Mouse (Mus musculus): Measurements from ENCODE around the gene Olfr578. TPM values are rescaled to one million over a fixed set of nuclear protein-coding genes. Genes with fewer than 3 reads are reported as not detected.

Olfr578 gene
- polyA plus RNA-seq (2012; rRNA removed), result not detected in 2 replicates

- H3K4me3 ChIP-seq (ENCODE audit: insufficient read depth, low read length), result no peak within 1 kb of the TSS
- no peak within 1 kb of the TSS for H3K27ac ChIP-seq (ENCODE audit: insufficient read depth, low read length)
- no peak for TF ChIP-seq CTCF (IDR thresholded peaks at IDR 0.05; ENCODE audit: extremely low read depth, insufficient read depth, low read length)
- TF ChIP-seq POLR2A (IDR thresholded peaks at IDR 0.05; ENCODE audit: extremely low read depth, insufficient read depth, low read length), result no peak
- H3K4me1 ChIP-seq (ENCODE audit: control insufficient read depth, insufficient read depth, low read length), result no peaks in the 10 kb centered on the region
These were observed at the start of gene Olfr578 for GRCm38 (mm10) chr7:102989224-102989623. Gene Olfr578 (minus strand): TSS chr7:102989324.

GRCm38 (mm10) chr7:103037724-103038123 lies 48.6 kb upstream of the Olfr578 start, which contains the start of gene Olfr582:
Gene Olfr582 (plus strand): TSS chr7:103038024.
- Histone ChIP-seq H3K27ac (ENCODE audit: insufficient read depth, low read length) (no peak within 1 kb of the TSS), H3K4me1 (ENCODE audit: control insufficient read depth, insufficient read depth, low read length) (no peaks in the 10 kb centered on the region), H3K4me3 (ENCODE audit: insufficient read depth, low read length) (no peak within 1 kb of the TSS)
- TF ChIP-seq CTCF (IDR thresholded peaks at IDR 0.05; ENCODE audit: extremely low read depth, insufficient read depth, low read length), result no peak

- TF ChIP-seq POLR2A (IDR thresholded peaks at IDR 0.05; ENCODE audit: extremely low read depth, insufficient read depth, low read length), result no peak
- TF ChIP-seq CTCF (IDR thresholded peaks at IDR 0.05; ENCODE audit: extremely low read depth, insufficient read depth, low read length), result no peak
- H3K4me3 ChIP-seq (ENCODE audit: insufficient read depth, low read length), result no peak within 1 kb of the TSS
- H3K27ac ChIP-seq (ENCODE audit: insufficient read depth, low read length), result no peak within 1 kb of the TSS
- no peaks in the 10 kb centered on the region for H3K4me1 ChIP-seq (ENCODE audit: control insufficient read depth, insufficient read depth, low read length)
These were observed 13.3 kb downstream of the Olfr578 start, which contains the start of gene Olfr577 for GRCm38 (mm10) chr7:102975843-102976242. Gene Olfr577 (minus strand): TSS chr7:102975943.

GRCm38 (mm10) chr7:102974399-102974798 lies 14.7 kb downstream of the Olfr578 start:
- H3K4me3 ChIP-seq (ENCODE audit: insufficient read depth, low read length), result no peak overlapping the region
- H3K4me1 ChIP-seq (ENCODE audit: control insufficient read depth, insufficient read depth, low read length), result no peaks in the 10 kb centered on the region
- 0 out of 2 replicates have a peak overlapping the region, but pooled peaks have one; percentile 56 for H3K27ac ChIP-seq (ENCODE audit: insufficient read depth, low read length)
- TF ChIP-seq POLR2A (IDR thresholded peaks at IDR 0.05; ENCODE audit: extremely low read depth, insufficient read depth, low read length), result no peak
- no peak for TF ChIP-seq CTCF (IDR thresholded peaks at IDR 0.05; ENCODE audit: extremely low read depth, insufficient read depth, low read length)

GRCm38 (mm10) chr7:102962360-102962759 lies 26.8 kb downstream of the Olfr578 start, which contains the start of gene Olfr576:
Gene Olfr576 (plus strand): TSS chr7:102962660.
- Histone ChIP-seq H3K4me3 (ENCODE audit: insufficient read depth, low read length) (no peak within 1 kb of the TSS), H3K27ac (ENCODE audit: insufficient read depth, low read length) (no peak within 1 kb of the TSS), H3K4me1 (ENCODE audit: control insufficient read depth, insufficient read depth, low read length) (no peaks in the 10 kb centered on the region)
- TF ChIP-seq POLR2A (IDR thresholded peaks at IDR 0.05; ENCODE audit: extremely low read depth, insufficient read depth, low read length), result no peak
- no peak for TF ChIP-seq CTCF (IDR thresholded peaks at IDR 0.05; ENCODE audit: extremely low read depth, insufficient read depth, low read length)

GRCm38 (mm10) chr7:102958593-102958992 lies 30.5 kb downstream of the Olfr578 start, which contains the start of gene Olfr575:
Gene Olfr575 (minus strand): TSS chr7:102958775.
- H3K27ac ChIP-seq (ENCODE audit: insufficient read depth, low read length), result no peak within 1 kb of the TSS
- no peak within 1 kb of the TSS for H3K4me3 ChIP-seq (ENCODE audit: insufficient read depth, low read length)
- TF ChIP-seq CTCF (IDR thresholded peaks at IDR 0.05; ENCODE audit: extremely low read depth, insufficient read depth, low read length), result no peak
- TF ChIP-seq POLR2A (IDR thresholded peaks at IDR 0.05; ENCODE audit: extremely low read depth, insufficient read depth, low read length), result no peak

GRCm38 (mm10) chr7:102958137-102958536 lies 31.0 kb downstream of the Olfr578 start:
- TF ChIP-seq POLR2A (IDR thresholded peaks at IDR 0.05; ENCODE audit: extremely low read depth, insufficient read depth, low read length), result no peak
- no peak for TF ChIP-seq CTCF (IDR thresholded peaks at IDR 0.05; ENCODE audit: extremely low read depth, insufficient read depth, low read length)
- Histone ChIP-seq H3K27ac (ENCODE audit: insufficient read depth, low read length) (no peak overlapping the region), H3K4me1 (ENCODE audit: control insufficient read depth, insufficient read depth, low read length) (no peaks in the 10 kb centered on the region), H3K4me3 (ENCODE audit: insufficient read depth, low read length) (no peak overlapping the region)

More at GRCm38 (mm10) chr7:102958593-102958992, 30.5 kb downstream of the Olfr578 start, which contains the start of gene Olfr575:
- no peaks in the 10 kb centered on the region for H3K4me1 ChIP-seq (ENCODE audit: control insufficient read depth, insufficient read depth, low read length)

GRCm38 (mm10) chr7:102950732-102951131 lies 38.4 kb downstream of the Olfr578 start:
- TF ChIP-seq POLR2A (IDR thresholded peaks at IDR 0.05; ENCODE audit: extremely low read depth, insufficient read depth, low read length) (no peak), CTCF (IDR thresholded peaks at IDR 0.05; ENCODE audit: extremely low read depth, insufficient read depth, low read length) (no peak)

GRCm38 (mm10) chr7:102948167-102948566 lies 41.0 kb downstream of the Olfr578 start, which contains the start of gene Olfr574:
Gene Olfr574 (plus strand): TSS chr7:102948467.
- TF ChIP-seq CTCF (IDR thresholded peaks at IDR 0.05; ENCODE audit: extremely low read depth, insufficient read depth, low read length) (no peak), POLR2A (IDR thresholded peaks at IDR 0.05; ENCODE audit: extremely low read depth, insufficient read depth, low read length) (no peak)
- Histone ChIP-seq H3K4me3 (ENCODE audit: insufficient read depth, low read length) (no peak within 1 kb of the TSS), H3K4me1 (ENCODE audit: control insufficient read depth, insufficient read depth, low read length) (no peaks in the 10 kb centered on the region), H3K27ac (ENCODE audit: insufficient read depth, low read length) (no peak within 1 kb of the TSS)

More at GRCm38 (mm10) chr7:102950732-102951131, 38.4 kb downstream of the Olfr578 start:
- no peaks in the 10 kb centered on the region for H3K4me1 ChIP-seq (ENCODE audit: control insufficient read depth, insufficient read depth, low read length)
- no peak overlapping the region for H3K4me3 ChIP-seq (ENCODE audit: insufficient read depth, low read length)
- no peak overlapping the region for H3K27ac ChIP-seq (ENCODE audit: insufficient read depth, low read length)

GRCm38 (mm10) chr7:102943417-102943816 lies 45.7 kb downstream of the Olfr578 start:
- TF ChIP-seq POLR2A (IDR thresholded peaks at IDR 0.05; ENCODE audit: extremely low read depth, insufficient read depth, low read length), result no peak
- TF ChIP-seq CTCF (IDR thresholded peaks at IDR 0.05; ENCODE audit: extremely low read depth, insufficient read depth, low read length), result no peak
- Histone ChIP-seq H3K27ac (ENCODE audit: insufficient read depth, low read length) (no peak overlapping the region), H3K4me1 (ENCODE audit: control insufficient read depth, insufficient read depth, low read length) (no peaks in the 10 kb centered on the region), H3K4me3 (ENCODE audit: insufficient read depth, low read length) (no peak overlapping the region)

Measured in cortical plate, adult 2 months (tissue).